Mouse (Mus musculus) spleen, postnatal 36 days (tissue): ENCODE data around the gene Zfp524.
A peak's percentile ranks its signal among the peaks of the same experiment; 100 is the strongest.
"Not testable (repeated sequence)": the region's sequence is repeated elsewhere in the genome, so short reads cannot be mapped to it uniquely, and the experiment has no call there.

Source experiments
- DNase-seq, 2 experiments: peaks; one replicate each; pipeline ENCODE4 v3.0.0; 2022; ENCODE audit warnings: low spot score in 2 of 2, mixed read lengths in 1 of 2

The Zfp524 gene

GRCm38 (mm10) chr7:5016057-5016456 is 1.8 kb downstream of the Zfp524 start:
- DNase-seq, result no peak

GRCm38 (mm10) chr7:5016920-5017319 is 2.7 kb downstream of the Zfp524 start:
- no peak for DNase-seq

- DNase-seq, result no peak
Observed at GRCm38 (mm10) chr7:5017352-5017751, 3.1 kb downstream of the Zfp524 start.

GRCm38 (mm10) chr7:5017931-5018330 is 3.7 kb downstream of the Zfp524 start:
- DNase-seq, result no peak

- not testable (repeated sequence) for DNase-seq
Observed at GRCm38 (mm10) chr7:5019576-5019975, 5.4 kb downstream of the Zfp524 start.

GRCm38 (mm10) chr7:5020000-5020681 is 5.9 kb downstream of the Zfp524 start, which contains the start of the genes Zfp865 and Ccdc106:
TSS of gene Zfp865 (plus strand) at chr7:5020376.
TSS of gene Ccdc106 (plus strand) at chr7:5020553.
- DNase-seq, result peak; percentile 99

GRCm38 (mm10) chr7:5020685-5021084 is 6.5 kb downstream of the Zfp524 start:
- peak in 1 of 2 experiments; percentile 28 for DNase-seq

- DNase-seq, result no peak
Observed at GRCm38 (mm10) chr7:5021197-5021596, 7.0 kb downstream of the Zfp524 start.

GRCm38 (mm10) chr7:5029543-5029942 is 15.3 kb downstream of the Zfp524 start:
- no peak for DNase-seq

- no peak for DNase-seq
Observed at GRCm38 (mm10) chr7:5029946-5030345, 15.7 kb downstream of the Zfp524 start.

GRCm38 (mm10) chr7:5030554-5031275 is 16.5 kb downstream of the Zfp524 start:
- no peak for DNase-seq

- no peak for DNase-seq
Observed at GRCm38 (mm10) chr7:5031496-5031895, 17.3 kb downstream of the Zfp524 start.

GRCm38 (mm10) chr7:5033818-5034217 is 19.6 kb downstream of the Zfp524 start, which contains the start of gene 4632433K11Rik:
TSS of gene 4632433K11Rik (plus strand) at chr7:5034118.
- DNase-seq, result no peak

- DNase-seq, result no peak
Observed at GRCm38 (mm10) chr7:5035628-5036027, 21.4 kb downstream of the Zfp524 start.

- no peak for DNase-seq
Observed at GRCm38 (mm10) chr7:5036136-5036535, 21.9 kb downstream of the Zfp524 start.

- no peak for DNase-seq
Observed at GRCm38 (mm10) chr7:5037026-5037425, 22.8 kb downstream of the Zfp524 start.

GRCm38 (mm10) chr7:5037467-5037866 is 23.3 kb downstream of the Zfp524 start:
- no peak for DNase-seq

GRCm38 (mm10) chr7:5038109-5038732 is 24.0 kb downstream of the Zfp524 start, which contains the start of gene Zfp784:
TSS of gene Zfp784 (minus strand) at chr7:5038446.
- DNase-seq, result peak; percentile 92 to 94

GRCm38 (mm10) chr7:5038940-5039339 is 24.7 kb downstream of the Zfp524 start:
- DNase-seq, result no peak

- no peak for DNase-seq
Observed at GRCm38 (mm10) chr7:5044981-5045380, 30.8 kb downstream of the Zfp524 start.

- no peak for DNase-seq
Observed at GRCm38 (mm10) chr7:5046112-5046511, 31.9 kb downstream of the Zfp524 start.

GRCm38 (mm10) chr7:5047313-5047712 is 33.1 kb downstream of the Zfp524 start:
- peak; percentile 41 to 63 for DNase-seq
